Mouse (Mus musculus) Patski (cell line): ENCODE measurements at regions not wholly inside any gene's neighbourhood (a gene's known extent, or its start where the extent isn't known, plus 50 kb on each side); places are given as distances from the start of the nearest gene placed in this dataset.
"Not testable (repeated sequence)": the region's sequence is repeated elsewhere in the genome, so short reads cannot be mapped to it uniquely, and the experiment has no call there.

Experiments
- ATAC-seq: fragments of 100-300 bp; one replicate; pipeline ENCODE4 v1.8.0; 2021
- CTCF ChIA-PET: fragments of 350-600 bp; sonication (Branson Sonifier 250); formaldehyde crosslinking; loops from one replicate; lab custom pipeline; 2022; ENCODE audit warnings: inconsistent platforms; lab: Charles Lee
- POLR2A ChIA-PET: fragments of 350-600 bp; sonication (Branson Sonifier 250); formaldehyde crosslinking; loops from one replicate; lab custom pipeline; 2022; ENCODE audit warnings: antibody characterized with exemption, inconsistent platforms; lab: Charles Lee
- DNase-seq: peaks from one replicate; pipeline ENCODE4 v3.0.0-alpha.2; 2011; ENCODE audit warnings: low read depth, low spot score
- H3K27me3 ChIP-seq: fragments of 371-371 bp; one replicate; pipeline ENCODE4 v1.5.1; 2021
- CTCF ChIP-seq: fragments of 100-300 bp; IDR thresholded peaks from one replicate; pipeline ENCODE4 v1.5.1; 2021
- in situ Hi-C: fragments of 300-500 bp; cut with MboI; formaldehyde crosslinking; loops from 3 replicates; pipeline ENCODE4 v1.11.1; 2018; ENCODE audit warnings: low pct_unique_long_range_greater_than_20kb, mixed read lengths

- H3K27me3 ChIP-seq: no peaks in the 10 kb centered on the region
- CTCF ChIA-PET: no interaction called here
- ATAC-seq (no peak), DNase-seq (no peak)
- no peak for TF ChIP-seq CTCF
- in situ Hi-C loops: no loop called here
- POLR2A ChIA-PET: no interaction called here
Measured at GRCm38 (mm10) chr12:11037951-11038350, 112.9 kb downstream of the Kcns3 start.

GRCm38 (mm10) chr12:11020571-11021545 lies 130.0 kb downstream of the Kcns3 start:
- ATAC-seq: no peak
- no peaks in the 10 kb centered on the region for H3K27me3 ChIP-seq
- ChIA-PET POLR2A (no interaction called here), CTCF (no interaction called here)
- in situ Hi-C loops: no loop called here
- no peak for DNase-seq
- no peak for TF ChIP-seq CTCF

GRCm38 (mm10) chr12:11011159-11011558 lies 139.7 kb downstream of the Kcns3 start:
- in situ Hi-C loops: no loop called here
- DNase-seq (no peak), ATAC-seq (no peak)
- POLR2A ChIA-PET: no interaction called here
- CTCF ChIA-PET: no interaction called here
- H3K27me3 ChIP-seq: no peaks in the 10 kb centered on the region
- TF ChIP-seq CTCF: no peak

- ATAC-seq (no peak), DNase-seq (no peak)
- in situ Hi-C loops: no loop called here
- ChIA-PET POLR2A (no interaction called here), CTCF (no interaction called here)
- no peaks in the 10 kb centered on the region for H3K27me3 ChIP-seq
- TF ChIP-seq CTCF: no peak
Measured at GRCm38 (mm10) chr12:10984295-10984694, 166.6 kb downstream of the Kcns3 start.

- in situ Hi-C loops: no loop called here
- ATAC-seq: no peak
Measured at GRCm38 (mm10) chr12:10949184-10949583, 201.7 kb downstream of the Kcns3 start.

GRCm38 (mm10) chr12:10941064-10941463 lies 209.8 kb downstream of the Kcns3 start:
- ChIA-PET CTCF (no interaction called here), POLR2A (interaction anchor here (0.6 kb wide), 2 partner anchors 10 to 297 kb away, joined by 3 read pairs; no protein-coding TSS in a partner anchor)
- ATAC-seq (no peak), DNase-seq (no peak)
- no peak for TF ChIP-seq CTCF
- in situ Hi-C loops: no loop called here
- H3K27me3 ChIP-seq: peaks cover 4% of the 10 kb centered on the region

More at GRCm38 (mm10) chr12:10949184-10949583, 201.7 kb downstream of the Kcns3 start:
- DNase-seq: no peak
- POLR2A ChIA-PET: no interaction called here
- CTCF ChIA-PET: no interaction called here
- H3K27me3 ChIP-seq: no peaks in the 10 kb centered on the region
- TF ChIP-seq CTCF: no peak

- CTCF ChIA-PET, DNase-seq, POLR2A ChIA-PET, ATAC-seq, in situ Hi-C loops, H3K27me3 ChIP-seq: not testable (repeated sequence)
Measured at GRCm38 (mm10) chr12:10900054-10900453, 250.8 kb downstream of the Kcns3 start.

- CTCF ChIA-PET: no interaction called here
Measured at GRCm38 (mm10) chr12:10878791-10879190, 272.1 kb downstream of the Kcns3 start.

GRCm38 (mm10) chr12:10874589-10875554 lies 276.0 kb downstream of the Kcns3 start:
- TF ChIP-seq CTCF: no peak
- ChIA-PET CTCF (no interaction called here), POLR2A (no interaction called here)
- in situ Hi-C loops: no loop called here
- DNase-seq (no peak), ATAC-seq (no peak)
- H3K27me3 ChIP-seq: peaks cover 4% of the 10 kb centered on the region

More at GRCm38 (mm10) chr12:10878791-10879190, 272.1 kb downstream of the Kcns3 start:
- DNase-seq (no peak), ATAC-seq (no peak)
- POLR2A ChIA-PET: no interaction called here
- peaks cover 4% of the 10 kb centered on the region for H3K27me3 ChIP-seq
- in situ Hi-C loops: no loop called here
- TF ChIP-seq CTCF: no peak

GRCm38 (mm10) chr12:10873716-10874401 lies 277.0 kb downstream of the Kcns3 start:
- peaks cover 4% of the 10 kb centered on the region for H3K27me3 ChIP-seq
- CTCF ChIA-PET: no interaction called here
- ATAC-seq (no peak), DNase-seq (no peak)
- in situ Hi-C loops: no loop called here
- POLR2A ChIA-PET: no interaction called here
- no peak for TF ChIP-seq CTCF
